Mouse (Mus musculus) myocyte (in vitro differentiated cells): Measurements from ENCODE around the gene Prss12. TPM values are rescaled to one million over a fixed set of nuclear protein-coding genes. Genes with fewer than 3 reads are reported as not detected.

Source experiments
- H3K27me3 ChIP-seq: one replicate; pipeline ENCODE4 v1.6.1; 2011; ENCODE audit not compliant: control insufficient read depth, insufficient read depth, insufficient read length
- H3K36me3 ChIP-seq: one replicate; pipeline ENCODE4 v1.6.1; 2011; ENCODE audit not compliant: control insufficient read depth, insufficient read depth
- H3K4me2 ChIP-seq: one replicate; pipeline ENCODE4 v1.6.1; 2011; ENCODE audit warnings: low read depth, control low read depth
- H3K4me3 ChIP-seq: one replicate; pipeline ENCODE4 v1.5.1; 2011; ENCODE audit warnings: mild to moderate bottlenecking, control low read depth, moderate library complexity
- H3K79me2 ChIP-seq: one replicate; pipeline ENCODE4 v1.6.1; 2011; ENCODE audit not compliant: control insufficient read depth, insufficient read depth
- H3ac ChIP-seq: one replicate; pipeline ENCODE4 v1.6.1; 2011; ENCODE audit not compliant: control insufficient read depth, insufficient read length
- CEBPB ChIP-seq: IDR thresholded peaks from 2 replicates; pipeline ENCODE4 v1.6.1; 2011; ENCODE audit warnings: mild to moderate bottlenecking, moderate library complexity; ENCODE audit not compliant: poor library complexity, insufficient read depth, severe bottlenecking
- E2F4 ChIP-seq: IDR thresholded peaks from one replicate; pipeline ENCODE4 v1.6.1; 2011; ENCODE audit warnings: mild to moderate bottlenecking, control low read depth, moderate library complexity; ENCODE audit not compliant: insufficient read depth
- MAX ChIP-seq: IDR thresholded peaks from one replicate; pipeline ENCODE4 v1.6.1; 2011; ENCODE audit warnings: low read depth, mild to moderate bottlenecking, control low read depth
- MYOD1 ChIP-seq, 3 experiments: IDR thresholded peaks; one replicate each; pipeline ENCODE4 v1.6.1; 2011; ENCODE audit warnings: control low read depth in 2 of 3, low read depth in 2 of 3, mild to moderate bottlenecking in 2 of 3, moderate library complexity in 1 of 3; ENCODE audit not compliant: insufficient read length in 2 of 3, control insufficient read depth in 1 of 3
- MYOG ChIP-seq, 3 experiments: IDR thresholded peaks; one replicate each; pipeline ENCODE4 v1.6.1; 2011; ENCODE audit warnings: control low read depth in 2 of 3, low read depth in 2 of 3, mild to moderate bottlenecking in 2 of 3; ENCODE audit not compliant: insufficient read length in 2 of 3, control insufficient read depth in 1 of 3, insufficient read depth in 1 of 3
- POLR2A ChIP-seq: IDR thresholded peaks from one replicate; pipeline ENCODE4 v1.6.1; 2011; ENCODE audit warnings: low read depth, mild to moderate bottlenecking, control low read depth, moderate library complexity; ENCODE audit not compliant: insufficient read length
- POLR2AphosphoS2 ChIP-seq: IDR thresholded peaks from one replicate; pipeline ENCODE4 v1.6.1; 2011; ENCODE audit warnings: low read depth, control low read depth; ENCODE audit not compliant: insufficient read length
- REST ChIP-seq: IDR thresholded peaks from one replicate; pipeline ENCODE4 v1.6.1; 2011; ENCODE audit warnings: mild to moderate bottlenecking, control low read depth, moderate library complexity; ENCODE audit not compliant: insufficient read depth, insufficient read length
- SRF ChIP-seq: IDR thresholded peaks from one replicate; pipeline ENCODE4 v1.6.1; 2011; ENCODE audit warnings: low read depth; ENCODE audit not compliant: control insufficient read depth, insufficient read length
- TCF12 ChIP-seq: IDR thresholded peaks from one replicate; pipeline ENCODE4 v1.6.1; 2011; ENCODE audit warnings: mild to moderate bottlenecking, control low read depth; ENCODE audit not compliant: poor library complexity, insufficient read depth, severe bottlenecking
- TCF3 ChIP-seq: IDR thresholded peaks from one replicate; pipeline ENCODE4 v1.6.1; 2011; ENCODE audit warnings: low read depth, control low read depth; ENCODE audit not compliant: insufficient read length
- USF1 ChIP-seq: IDR thresholded peaks from one replicate; pipeline ENCODE4 v1.6.1; 2011; ENCODE audit warnings: low read depth, mild to moderate bottlenecking, control low read depth, moderate library complexity
- polyA plus RNA-seq: library from polyadenylated mRNA; unstranded; fragments of >200 nt; fragmentation: generic; extraction: Trizol; gene quantifications from one replicate; pipeline ENCODE4 v1.2.1, GENCODE M21; 2012; ENCODE audit warnings: missing spikeins

Prss12 gene
- polyA plus RNA-seq, 1 experiment, result 1.2 TPM

DNA sequence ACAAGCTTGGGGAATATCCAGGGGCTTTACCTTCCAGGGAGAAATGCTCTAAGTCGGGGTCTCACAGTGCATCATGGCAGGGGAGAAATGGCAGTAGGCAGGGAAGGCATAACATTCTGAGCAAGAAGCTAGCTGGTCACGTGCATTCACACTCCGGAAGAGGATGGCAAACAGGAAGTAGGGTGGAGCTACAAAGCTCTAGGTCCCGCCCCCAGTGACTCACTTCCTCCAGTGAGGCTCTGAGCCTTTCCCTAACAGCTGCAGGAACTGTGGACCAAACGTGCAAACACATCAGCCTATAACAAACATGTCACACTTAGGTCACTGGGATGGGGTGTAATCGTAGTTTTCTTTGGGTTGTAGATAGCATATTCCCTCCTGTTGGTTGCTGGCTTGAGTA lies 15.6 kb downstream of the Prss12 start:
- Histone ChIP-seq H3ac (no peak overlapping the region), H3K79me2 (no peaks in the 10 kb centered on the region), H3K27me3 (no peaks in the 10 kb centered on the region), H3K36me3 (no peaks in the 10 kb centered on the region), H3K4me3 (no peak overlapping the region), H3K4me2 (no peak overlapping the region)
- TF ChIP-seq SRF (no peak), TCF3 (no peak), MYOD1 (IDR thresholded peaks at IDR 0.05; ENCODE audit: control insufficient read depth in 1 of 3, insufficient read length in 2 of 3, low read depth in 2 of 3) (no peak), CEBPB (no peak), MYOG (IDR thresholded peaks at IDR 0.05; ENCODE audit: control insufficient read depth in 1 of 3, insufficient read depth in 1 of 3, insufficient read length in 2 of 3, low read depth in 2 of 3) (no peak), POLR2AphosphoS2 (no peak), USF1 (no peak)

GRCm38 (mm10) chr3:123476833-123477232 lies 30.1 kb downstream of the Prss12 start:
- Histone ChIP-seq H3K36me3 (no peaks in the 10 kb centered on the region), H3ac (no peak overlapping the region), H3K79me2 (no peaks in the 10 kb centered on the region), H3K4me2 (no peak overlapping the region), H3K4me3 (no peak overlapping the region), H3K27me3 (no peaks in the 10 kb centered on the region)
- TF ChIP-seq TCF12, result no peak
- TF ChIP-seq MYOG (IDR thresholded peaks at IDR 0.05; ENCODE audit: control insufficient read depth in 1 of 3, insufficient read depth in 1 of 3, insufficient read length in 2 of 3, low read depth in 2 of 3), result no peak
- no peak for TF ChIP-seq MAX
- no peak for TF ChIP-seq POLR2A
- no peak for TF ChIP-seq TCF3
- no peak for TF ChIP-seq POLR2AphosphoS2
- no peak for TF ChIP-seq USF1
- no peak for TF ChIP-seq REST

DNA sequence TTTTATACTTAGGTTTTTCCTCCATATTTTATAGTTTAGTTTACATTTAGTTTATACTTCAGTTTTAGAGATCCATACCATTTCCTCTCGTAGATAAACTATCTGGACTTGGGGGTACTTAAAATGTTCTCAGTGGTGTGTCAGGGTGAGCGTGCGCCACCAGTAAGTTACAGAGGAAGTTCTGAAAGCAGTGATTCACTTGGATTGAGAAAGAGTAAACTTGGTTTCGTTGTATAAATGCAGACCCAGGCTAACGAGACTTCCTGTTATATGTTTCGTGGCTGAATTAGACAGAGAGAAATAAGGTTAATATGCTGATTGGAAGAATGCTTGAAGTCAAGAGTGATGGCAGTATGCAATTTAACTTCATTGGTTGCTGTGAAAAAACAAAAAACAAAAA lies 34.6 kb downstream of the Prss12 start:
- H3K79me2 ChIP-seq, result no peaks in the 10 kb centered on the region
- H3K4me3 ChIP-seq, result no peak overlapping the region
- no peak overlapping the region for H3ac ChIP-seq
- H3K36me3 ChIP-seq, result no peaks in the 10 kb centered on the region
- H3K27me3 ChIP-seq, result no peaks in the 10 kb centered on the region
- no peak overlapping the region for H3K4me2 ChIP-seq
- TF ChIP-seq SRF (no peak), MYOG (IDR thresholded peaks at IDR 0.05; ENCODE audit: control insufficient read depth in 1 of 3, insufficient read depth in 1 of 3, insufficient read length in 2 of 3, low read depth in 2 of 3) (no peak), E2F4 (no peak), MAX (no peak), POLR2AphosphoS2 (no peak), USF1 (no peak), TCF3 (no peak), TCF12 (no peak), CEBPB (no peak), MYOD1 (IDR thresholded peaks at IDR 0.05; ENCODE audit: control insufficient read depth in 1 of 3, insufficient read length in 2 of 3, low read depth in 2 of 3) (no peak), REST (no peak), POLR2A (no peak)

DNA sequence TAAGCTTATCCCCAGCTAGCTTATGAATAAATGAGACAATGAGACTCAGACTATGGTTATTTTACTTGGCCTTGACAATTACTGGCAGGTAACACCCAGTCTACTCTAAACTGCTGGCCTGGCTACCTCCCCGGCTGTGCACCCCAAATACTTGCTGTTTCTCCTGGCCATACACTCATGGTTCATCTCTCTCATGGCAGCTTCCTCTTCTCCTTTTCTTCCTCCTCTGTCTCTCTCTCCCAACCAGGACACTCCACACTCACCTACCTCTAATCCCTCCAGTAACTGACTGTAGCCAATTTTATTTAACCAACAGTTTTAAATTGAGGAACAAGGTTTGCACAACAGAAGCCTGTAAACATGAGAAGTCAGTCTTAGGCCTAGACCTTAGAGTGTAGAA lies 45.1 kb downstream of the Prss12 start:
- H3K36me3 ChIP-seq, result no peaks in the 10 kb centered on the region
- TF ChIP-seq REST (no peak), SRF (no peak), USF1 (no peak), E2F4 (no peak), POLR2AphosphoS2 (no peak), TCF12 (no peak)
- no peak overlapping the region for H3ac ChIP-seq
- no peaks in the 10 kb centered on the region for H3K27me3 ChIP-seq
- no peaks in the 10 kb centered on the region for H3K79me2 ChIP-seq
- no peak overlapping the region for H3K4me2 ChIP-seq
- no peak overlapping the region for H3K4me3 ChIP-seq

- Histone ChIP-seq H3K4me3 (no peak overlapping the region), H3K79me2 (no peaks in the 10 kb centered on the region), H3ac (no peak overlapping the region), H3K27me3 (no peaks in the 10 kb centered on the region), H3K36me3 (no peaks in the 10 kb centered on the region), H3K4me2 (no peak overlapping the region)
- TF ChIP-seq REST (no peak), TCF3 (no peak), CEBPB (no peak), USF1 (no peak), TCF12 (no peak), MYOD1 (IDR thresholded peaks at IDR 0.05; ENCODE audit: control insufficient read depth in 1 of 3, insufficient read length in 2 of 3, low read depth in 2 of 3) (no peak), SRF (no peak), MAX (no peak), POLR2A (no peak), E2F4 (no peak), POLR2AphosphoS2 (no peak)
Measured at GRCm38 (mm10) chr3:123493163-123493562, 46.5 kb downstream of the Prss12 start.
